Mouse (Mus musculus) heart, adult 2 months (tissue): ENCODE data around the gene Mamld1.

Experiments
- CTCF ChIP-seq: fragments of 200-600 bp; IDR thresholded peaks from 2 replicates; pipeline ENCODE4 v1.8.1; 2022; ENCODE audit warnings: antibody characterized with exemption, mild to moderate bottlenecking, moderate library complexity
- POLR2A ChIP-seq: fragments of 200-500 bp; IDR thresholded peaks from 2 replicates; pipeline ENCODE4 v1.6.1; 2011; ENCODE audit warnings: mild to moderate bottlenecking, low read depth, low read length, control low read depth; ENCODE audit not compliant: insufficient read depth

DNA sequence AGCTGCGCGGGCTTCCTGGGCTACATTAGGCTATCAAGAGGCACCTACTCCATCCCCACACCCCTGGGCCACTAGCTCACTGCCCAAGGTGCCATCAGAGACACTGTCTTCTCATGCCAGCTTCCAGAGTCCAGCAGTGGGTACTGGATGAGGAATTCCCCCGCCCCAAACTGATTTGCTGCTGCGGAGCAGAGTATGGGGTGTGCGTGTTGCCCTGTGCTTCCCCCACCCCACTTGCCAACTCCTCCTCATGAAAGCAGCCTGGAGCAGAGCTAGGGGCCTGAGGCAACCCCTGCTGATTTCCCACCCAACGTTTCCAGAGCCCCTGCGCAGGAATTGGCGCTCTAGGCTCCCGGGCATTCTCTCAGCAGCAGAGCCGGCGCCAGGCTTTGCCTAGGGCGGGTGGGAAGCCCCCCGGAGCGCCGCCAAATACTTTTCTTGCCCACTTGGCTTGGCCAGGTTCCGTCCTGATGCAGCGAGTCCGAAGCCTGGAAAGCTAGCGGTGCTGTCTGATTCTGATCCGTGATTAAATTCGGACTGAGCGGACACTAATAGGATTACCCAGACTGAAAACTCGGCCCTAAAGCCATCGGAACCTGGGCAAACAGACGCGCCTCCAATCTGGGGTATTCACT, 738 bp downstream of the Mamld1 start:
- TF ChIP-seq POLR2A (no peak), CTCF (no peak)
